Comparison of ENCODE assay signal across 8 mouse cellular contexts in the genomic region with DNA sequence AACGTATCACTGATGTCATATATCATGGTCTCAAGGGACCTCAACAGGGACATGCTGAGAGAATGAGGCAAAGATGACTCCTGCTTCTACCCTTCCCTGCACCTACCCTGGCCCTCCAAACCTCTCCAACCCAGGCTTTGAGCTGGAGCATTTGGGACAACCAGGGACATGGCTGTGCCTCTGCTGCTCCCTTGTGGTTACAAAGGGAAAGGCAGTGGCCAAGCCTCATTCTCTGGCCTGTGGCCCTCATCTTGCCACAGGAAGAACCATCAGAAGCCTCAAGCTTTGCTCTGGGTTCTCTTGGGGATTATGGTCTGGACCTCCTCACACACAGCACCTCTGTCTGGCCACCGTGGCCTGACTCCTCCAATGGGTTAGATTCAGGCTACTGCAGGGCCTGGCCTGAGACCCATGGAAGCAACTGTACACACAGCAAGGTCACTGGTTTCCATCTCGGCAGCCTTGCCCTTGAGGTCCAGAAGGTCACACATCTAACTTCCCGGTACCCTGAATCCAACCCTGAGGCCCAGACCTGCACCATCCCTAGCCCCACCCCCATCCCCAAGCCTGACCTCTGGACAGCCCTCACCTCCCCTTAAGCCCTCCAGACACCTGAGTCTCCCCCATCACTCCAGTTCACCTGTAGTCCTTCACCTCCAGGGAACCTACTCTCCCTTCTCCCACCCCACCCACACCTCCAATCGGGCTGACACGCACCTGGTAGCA. TPM values are rescaled to one million over a fixed set of nuclear protein-coding genes. Genes with fewer than 3 reads are reported as not detected.
DNase-seq lines count a peak whose midpoint lies in the region; ATAC-seq and TF ChIP-seq lines count a peak whose summit lies in the region.

No protein-coding gene starts in this region.

- 69% methylated on average over 6 of the region's 6 CpGs for WGBS in cerebellum, adult 2 months
- 60% methylated on average over 6 of the region's 6 CpGs for WGBS in hindbrain, postnatal 0 days

- peak; percentile 98 for TF ChIP-seq CTCF in cerebellum, adult 2 months (IDR thresholded peaks at IDR 0.05; ENCODE audit: borderline replicate concordance, insufficient read depth, low read depth, low read length)
- peak; percentile 98 for TF ChIP-seq CTCF in hindbrain, postnatal 0 days (IDR thresholded peaks at IDR 0.05; ENCODE audit: low read depth)

- peak; percentile 72 for ATAC-seq in hindbrain, postnatal 0 days

- no peak overlapping the region for H3K4me3 ChIP-seq in cerebellum, adult 2 months (replicated peaks; ENCODE audit: insufficient read depth, low read depth, low read length)
- no peak overlapping the region for H3K4me3 ChIP-seq in hindbrain, postnatal 0 days (ENCODE audit: low read length)

- H3K4me1 ChIP-seq in cerebellum, adult 2 months (ENCODE audit: control insufficient read depth, insufficient read depth, low read length) = peaks cover 12% of the 10 kb centered on the region; the same call in 1 of the 2 replicates
- H3K4me1 ChIP-seq in hindbrain, postnatal 0 days (ENCODE audit: insufficient read depth, low read length) = 0 out of 2 replicates have a peak, but pooled peaks cover 5% of the 10 kb centered on the region

- no peak overlapping the region for H3K27ac ChIP-seq in cerebellum, adult 2 months (ENCODE audit: insufficient read depth, low read length)
- no peak overlapping the region for H3K27ac ChIP-seq in hindbrain, postnatal 0 days

- H3K27me3 ChIP-seq in cerebellum, adult 2 months (ENCODE audit: control insufficient read depth, insufficient read depth, low read length) = no peaks in the 10 kb centered on the region
- H3K27me3 ChIP-seq in hindbrain, postnatal 0 days (ENCODE audit: insufficient read depth, low read length) = no peaks in the 10 kb centered on the region

- H3K36me3 ChIP-seq in hindbrain, postnatal 0 days (ENCODE audit: insufficient read depth, low read length) = no peaks in the 10 kb centered on the region

- H3K9me3 ChIP-seq in hindbrain, postnatal 0 days (ENCODE audit: low read length) = no peaks in the 10 kb centered on the region

- DNase-seq in R1 (ENCODE audit: low read depth, low spot score) = peak; percentile 67
- peak; percentile 78 to 84 for DNase-seq in cerebellum, adult 2 months
- DNase-seq in frontal cortex, adult 2 months (ENCODE audit: extremely low spot score in 1 of 2, low spot score in 1 of 2) = peak; percentile 33 to 87
- peak; percentile 76 for DNase-seq in hindbrain, postnatal 0 days (ENCODE audit: low spot score)
- DNase-seq in left cerebral cortex, adult 18-20 months (ENCODE audit: low spot score in 2 of 2) = peak; percentile 64 to 72
- peak; percentile 81 to 88 for DNase-seq in lung, postnatal 4 days
- DNase-seq in right cerebral cortex, postnatal 36 days (ENCODE audit: low spot score in 2 of 2) = peak; percentile 36 to 45
- DNase-seq in urinary bladder, postnatal 4 days (ENCODE audit: low spot score in 2 of 2) = peak; percentile 66 to 80

- no peak overlapping the region for H3K4me2 ChIP-seq in hindbrain, postnatal 0 days (ENCODE audit: low read depth, low read length)

- TF ChIP-seq POLR2A in cerebellum, adult 2 months (IDR thresholded peaks at IDR 0.05; ENCODE audit: borderline replicate concordance, insufficient read depth, low read length) = no peak

- H3K9ac ChIP-seq in hindbrain, postnatal 0 days (replicated peaks; ENCODE audit: low read length) = no peak overlapping the region

RNA-seq across cellular contexts. Expression of a gene that starts 47.1 kb away (rescaled TPM):
- polyA plus RNA-seq in cerebellum, adult 2 months (2012; rRNA removed) = 35.4 and 38.9 TPM in 2 replicates
- 34.2 and 35.5 TPM in 2 replicates for polyA plus RNA-seq in frontal cortex, adult 2 months (2012; rRNA removed)
- 34.9 and 35.1 TPM in 2 replicates for total RNA-seq in hindbrain, postnatal 0 days (2014; rRNA removed)
- polyA plus RNA-seq in hindbrain, postnatal 0 days (2015; fragmentation: Nextera tagmentation; extraction: Ambion mirVana) = 15.9 and 16.8 TPM in 2 replicates
- 10 to 100 TPM; 25.6 to 27.6 TPM for total RNA-seq in left cerebral cortex, adult 18-20 months (2021)
